Mouse (Mus musculus) lung, embryonic 15.5 days (tissue): ENCODE data around the gene Ttc3. TPM values are rescaled to one million over a fixed set of nuclear protein-coding genes. Genes with fewer than 3 reads are reported as not detected.
"Not testable (repeated sequence)": the region's sequence is repeated elsewhere in the genome, so short reads cannot be mapped to it uniquely, and the experiment has no call there.

Experiments
- ATAC-seq: fragments of 200-750 bp; cut with Nextera tagmentation; 2 replicates; pipeline ENCODE4 v1.8.0; 2017; ENCODE audit warnings: moderate number of reproducible peaks, borderline replicate concordance; ENCODE audit not compliant: low FRiP score, low TSS enrichment; ENCODE audit errors: extremely low read depth
- H3K27ac ChIP-seq: fragments of 300-500 bp; sonication (generic); 2 replicates; pipeline ENCODE4 v1.5.1; 2015; ENCODE audit warnings: moderate library complexity, mild to moderate bottlenecking, inconsistent platforms
- H3K27me3 ChIP-seq: fragments of 300-500 bp; sonication (generic); 2 replicates; pipeline ENCODE4 v1.6.1; 2015; ENCODE audit warnings: inconsistent platforms
- H3K36me3 ChIP-seq: fragments of 300-500 bp; sonication (generic); 2 replicates; pipeline ENCODE4 v1.6.1; 2015; ENCODE audit warnings: inconsistent platforms
- H3K4me1 ChIP-seq: fragments of 300-500 bp; sonication (generic); 2 replicates; pipeline ENCODE4 v1.6.1; 2015; ENCODE audit warnings: inconsistent platforms
- H3K4me2 ChIP-seq: fragments of 300-500 bp; sonication (generic); 2 replicates; pipeline ENCODE4 v1.6.1; 2015; ENCODE audit warnings: inconsistent platforms, mild to moderate bottlenecking, moderate library complexity
- H3K4me3 ChIP-seq: fragments of 300-500 bp; sonication (generic); 2 replicates; pipeline ENCODE4 v1.5.1; 2015; ENCODE audit warnings: mild to moderate bottlenecking, inconsistent platforms
- H3K9ac ChIP-seq: fragments of 300-500 bp; sonication (generic); 2 replicates; pipeline ENCODE4 v1.6.1; 2015; ENCODE audit warnings: inconsistent platforms
- H3K9me3 ChIP-seq: fragments of 300-500 bp; sonication (generic); 2 replicates; pipeline ENCODE4 v1.6.1; 2016; ENCODE audit warnings: inconsistent platforms
- WGBS: fragments of 180-500 bp; shearing (Covaris S2); methylation state at CpG from one replicate; pipeline ENCODE4 v1.1.7; 2015; 5-methylcytosine and 5-hydroxymethylcytosine counted together
- polyA plus RNA-seq: library from polyadenylated mRNA; unstranded; fragments of >200 nt; fragmentation: Nextera tagmentation; extraction: Ambion mirVana; gene quantifications from 2 replicates; pipeline ENCODE4 v1.2.1, GENCODE M21; 2015

Gene Ttc3
- polyA plus RNA-seq, 1 experiment from 2014 or later = 177 TPM

DNA sequence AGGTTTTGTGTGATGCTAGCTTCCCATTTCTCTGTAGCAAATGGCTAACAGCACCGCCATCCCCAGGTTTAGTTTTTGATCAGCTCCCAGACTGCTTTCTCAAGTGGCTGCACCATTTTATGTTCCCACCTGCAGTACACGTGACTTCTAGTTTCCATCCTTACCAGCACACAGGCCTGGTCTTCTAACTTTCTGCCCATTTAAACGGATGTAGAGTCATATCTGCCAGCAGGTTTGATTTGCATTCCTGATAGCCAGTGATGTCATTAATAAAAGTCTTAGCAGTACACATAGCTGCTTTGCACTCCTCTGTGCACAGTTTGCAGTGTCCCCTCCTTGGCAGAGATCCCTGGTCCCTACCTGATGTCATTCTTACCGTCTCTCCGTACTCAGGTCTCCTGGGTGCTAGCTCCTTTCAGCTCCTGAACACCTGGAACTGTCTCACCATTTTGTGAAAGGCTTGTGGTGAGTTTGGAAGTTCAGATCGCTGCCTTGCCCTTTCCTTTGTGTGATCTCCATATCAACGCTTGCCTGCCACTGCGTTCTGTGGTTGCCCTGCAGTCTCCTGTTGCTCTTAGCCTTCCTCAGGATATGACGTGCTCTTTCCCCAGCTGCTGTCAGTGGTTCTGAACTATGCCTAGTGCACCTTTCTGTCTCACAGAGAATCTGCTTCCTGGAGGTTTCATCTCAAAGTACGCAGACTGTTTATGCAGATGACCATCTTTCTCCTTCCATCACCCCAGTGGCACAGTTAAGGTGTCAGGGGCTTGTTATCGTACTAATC is 114.5 kb downstream of the Ttc3 start:
- WGBS = 70% methylated on average over 11 of the region's 11 CpGs
- no peak overlapping the region for H3K27ac ChIP-seq

DNA sequence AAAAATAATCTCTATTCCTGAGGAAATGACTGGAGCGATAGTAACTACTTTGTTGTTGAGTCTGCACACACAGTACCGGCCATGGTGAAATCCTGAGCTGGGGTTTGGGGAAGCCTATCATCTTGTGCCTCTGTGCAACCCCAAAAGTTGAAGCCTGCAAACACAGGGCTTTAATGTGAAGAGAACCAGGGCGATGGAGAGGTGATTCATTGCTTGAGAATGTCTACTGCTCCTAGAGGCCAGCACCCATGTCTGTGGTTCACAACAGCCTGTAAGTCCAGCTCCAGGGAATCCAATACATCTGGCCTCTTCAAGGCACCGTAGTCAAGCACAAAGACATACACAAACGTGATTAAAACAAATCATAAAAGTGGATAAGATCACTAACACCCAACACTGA is 116.9 kb downstream of the Ttc3 start:
- Histone ChIP-seq H3K36me3 (no peaks in the 10 kb centered on the region), H3K27me3 (no peaks in the 10 kb centered on the region), H3K9me3 (no peaks in the 10 kb centered on the region), H3K4me1 (no peaks in the 10 kb centered on the region), H3K4me2 (no peak overlapping the region), H3K27ac (no peak overlapping the region), H3K9ac (no peak overlapping the region), H3K4me3 (no peak overlapping the region)
- 70% methylated on average over 5 of the region's 5 CpGs for WGBS
- ATAC-seq = no peak

More for the DNA sequence above, 114.5 kb downstream of the Ttc3 start:
- Histone ChIP-seq H3K36me3 (no peaks in the 10 kb centered on the region), H3K4me2 (no peak overlapping the region), H3K4me3 (no peak overlapping the region), H3K4me1 (no peaks in the 10 kb centered on the region), H3K27me3 (no peaks in the 10 kb centered on the region), H3K9me3 (no peaks in the 10 kb centered on the region), H3K9ac (no peak overlapping the region)
- no peak for ATAC-seq

DNA sequence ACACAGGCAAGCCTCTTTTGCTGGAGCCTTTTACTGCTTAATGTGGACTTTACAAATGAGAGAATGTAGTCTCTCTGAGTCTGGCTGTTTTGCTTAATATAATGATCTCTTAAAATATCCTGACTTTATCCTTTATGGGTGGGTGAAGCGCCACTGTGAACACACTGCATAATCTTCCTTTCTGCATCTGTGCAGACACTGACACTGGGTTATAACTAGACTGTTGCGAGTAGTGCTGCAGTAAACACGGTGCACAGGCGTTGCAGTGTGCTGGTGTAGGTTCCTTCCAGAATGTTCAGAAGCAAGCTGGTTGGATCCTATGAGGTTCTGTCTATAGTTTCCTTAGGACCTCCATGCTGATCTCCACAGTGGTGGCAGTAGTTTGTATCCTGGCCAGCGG is 118.9 kb downstream of the Ttc3 start:
- Histone ChIP-seq H3K4me1 (no peaks in the 10 kb centered on the region), H3K4me3 (no peak overlapping the region), H3K4me2 (no peak overlapping the region), H3K27me3 (no peaks in the 10 kb centered on the region), H3K27ac (no peak overlapping the region), H3K9ac (no peak overlapping the region), H3K9me3 (no peaks in the 10 kb centered on the region), H3K36me3 (no peaks in the 10 kb centered on the region)
- ATAC-seq = no peak
- 89% methylated on average over 5 of the region's 5 CpGs for WGBS

DNA sequence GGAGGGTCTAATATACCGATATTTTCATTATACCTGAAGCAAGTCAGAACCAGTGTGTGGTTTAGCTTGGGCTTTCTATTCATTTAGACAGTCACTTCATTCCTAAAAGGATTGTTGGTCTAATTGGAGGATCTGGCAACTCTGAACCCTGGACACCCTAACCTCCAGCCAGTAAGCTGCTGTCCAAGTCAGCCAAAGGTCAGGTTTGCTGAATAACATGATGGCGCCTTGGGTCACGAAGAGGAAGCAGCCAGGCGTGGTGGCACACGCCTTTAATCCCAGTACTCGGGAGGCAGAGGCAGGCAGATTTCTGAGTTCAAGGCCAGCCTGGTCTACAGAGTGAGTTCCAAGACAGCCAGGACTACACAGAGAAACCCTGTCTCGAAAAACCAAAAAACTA is 126.8 kb downstream of the Ttc3 start:
- H3K27ac ChIP-seq, H3K4me2 ChIP-seq, H3K9ac ChIP-seq, H3K9me3 ChIP-seq, H3K4me1 ChIP-seq, ATAC-seq, H3K27me3 ChIP-seq, H3K4me3 ChIP-seq: not testable (repeated sequence)
- peaks cover 44% of the 10 kb centered on the region for H3K36me3 ChIP-seq
- 92% methylated on average over 7 of the region's 7 CpGs for WGBS

DNA sequence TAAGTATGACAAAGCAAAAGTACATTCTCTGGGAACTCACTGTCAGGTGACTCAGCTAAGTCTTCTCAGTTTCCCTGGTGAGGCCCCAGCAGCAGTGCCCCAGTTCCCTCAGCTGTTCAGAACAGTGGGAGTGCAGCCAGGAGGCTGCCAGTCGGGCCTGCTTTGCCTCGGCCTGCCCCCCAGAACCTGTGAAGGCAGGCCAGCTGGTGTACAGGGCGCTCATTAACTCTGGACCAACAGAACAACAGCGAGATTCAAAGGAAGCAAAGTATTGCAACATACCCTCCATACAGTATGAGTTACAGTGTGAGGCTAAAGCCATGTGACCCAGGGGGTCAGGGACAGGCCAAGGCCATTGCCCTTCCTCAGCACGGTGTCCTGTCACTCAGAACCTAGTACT is 127.5 kb downstream of the Ttc3 start:
- H3K9ac ChIP-seq = no peak overlapping the region
- no peak for ATAC-seq
- H3K4me2 ChIP-seq = no peak overlapping the region
- H3K36me3 ChIP-seq = peaks cover 50% of the 10 kb centered on the region
- no peaks in the 10 kb centered on the region for H3K4me1 ChIP-seq
- H3K27me3 ChIP-seq = no peaks in the 10 kb centered on the region
- H3K9me3 ChIP-seq = no peaks in the 10 kb centered on the region
- H3K4me3 ChIP-seq = no peak overlapping the region
- WGBS = 73% methylated on average over 5 of the region's 5 CpGs
- no peak overlapping the region for H3K27ac ChIP-seq

DNA sequence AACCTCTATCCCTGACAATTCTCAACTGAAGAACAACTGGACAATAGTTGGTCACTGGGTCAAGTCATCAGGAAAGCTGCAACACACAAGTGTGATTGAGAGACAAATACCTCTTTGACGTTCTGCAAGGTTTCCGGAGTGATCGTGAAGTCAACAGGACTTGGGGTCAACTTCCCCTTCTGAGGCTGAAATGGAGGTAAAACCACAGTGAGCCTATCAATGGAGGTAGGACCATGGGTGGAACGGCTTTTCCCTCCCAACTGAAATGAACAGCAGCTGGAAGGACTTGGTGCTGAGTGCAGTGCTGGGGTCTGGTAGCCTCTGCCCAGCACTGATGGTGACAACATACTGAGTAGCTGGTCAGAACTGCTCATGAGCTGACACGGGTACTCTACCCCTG is 133.8 kb downstream of the Ttc3 start:
- ATAC-seq = no peak
- Histone ChIP-seq H3K27me3 (no peaks in the 10 kb centered on the region), H3K4me1 (no peaks in the 10 kb centered on the region), H3K4me2 (no peak overlapping the region), H3K36me3 (peaks cover 66% of the 10 kb centered on the region), H3K4me3 (no peak overlapping the region), H3K9ac (no peak overlapping the region), H3K27ac (no peak overlapping the region), H3K9me3 (no peaks in the 10 kb centered on the region)
- WGBS = 90% methylated on average over 5 of the region's 5 CpGs

DNA sequence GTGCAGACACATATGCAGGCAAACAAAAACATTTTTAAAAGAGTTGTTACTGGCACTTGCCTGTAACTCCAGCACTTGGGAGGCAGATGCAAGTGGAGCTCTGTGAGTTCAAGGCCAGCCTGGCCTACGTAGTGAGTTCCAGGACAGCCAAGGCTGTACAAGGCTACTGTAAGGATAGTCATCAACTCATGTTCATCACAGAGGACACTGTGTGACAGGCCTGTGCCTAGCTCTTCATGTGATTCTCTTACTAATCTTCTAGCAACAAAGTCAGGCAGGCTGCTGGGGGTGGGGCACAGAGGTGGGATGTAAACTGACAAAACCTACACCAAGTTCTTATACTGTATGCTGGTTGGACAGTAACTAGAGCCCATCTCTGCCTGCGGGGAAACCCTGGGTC is 136.7 kb downstream of the Ttc3 start:
- no peak overlapping the region for H3K4me3 ChIP-seq
- H3K27me3 ChIP-seq = no peaks in the 10 kb centered on the region
- no peak for ATAC-seq
- no peak overlapping the region for H3K4me2 ChIP-seq
- peaks cover 62% of the 10 kb centered on the region for H3K36me3 ChIP-seq
- no peak overlapping the region for H3K27ac ChIP-seq
- no peaks in the 10 kb centered on the region for H3K9me3 ChIP-seq
- H3K4me1 ChIP-seq = no peaks in the 10 kb centered on the region
- 94% methylated on average over 2 of the region's 2 CpGs for whole genome bisulfite sequencing
- no peak overlapping the region for H3K9ac ChIP-seq

DNA sequence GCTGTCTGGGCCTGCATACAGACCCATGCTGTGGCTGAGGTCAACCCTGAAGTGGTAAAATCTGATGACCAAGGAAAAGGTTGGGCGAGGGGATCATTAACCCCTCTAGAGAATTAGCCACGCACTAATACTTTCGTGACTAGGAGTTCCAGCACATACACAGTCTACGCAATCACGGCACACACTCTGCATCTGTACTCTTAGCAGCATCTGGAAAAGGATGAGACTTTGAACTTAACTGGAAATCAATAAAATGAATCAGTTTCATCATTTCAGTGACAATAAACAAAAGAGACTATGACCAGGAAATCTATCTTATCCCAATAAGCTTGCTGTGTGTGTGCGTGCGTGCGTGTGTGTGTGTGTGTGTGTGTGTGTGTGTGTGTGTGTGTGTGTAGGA is 138.4 kb downstream of the Ttc3 start:
- Histone ChIP-seq H3K9ac (no peak overlapping the region), H3K4me1 (no peaks in the 10 kb centered on the region), H3K36me3 (peaks cover 49% of the 10 kb centered on the region), H3K9me3 (no peaks in the 10 kb centered on the region), H3K27ac (no peak overlapping the region), H3K27me3 (no peaks in the 10 kb centered on the region), H3K4me2 (no peak overlapping the region), H3K4me3 (no peak overlapping the region)
- no peak for ATAC-seq
- WGBS = 92% methylated on average over 8 of the region's 8 CpGs

DNA sequence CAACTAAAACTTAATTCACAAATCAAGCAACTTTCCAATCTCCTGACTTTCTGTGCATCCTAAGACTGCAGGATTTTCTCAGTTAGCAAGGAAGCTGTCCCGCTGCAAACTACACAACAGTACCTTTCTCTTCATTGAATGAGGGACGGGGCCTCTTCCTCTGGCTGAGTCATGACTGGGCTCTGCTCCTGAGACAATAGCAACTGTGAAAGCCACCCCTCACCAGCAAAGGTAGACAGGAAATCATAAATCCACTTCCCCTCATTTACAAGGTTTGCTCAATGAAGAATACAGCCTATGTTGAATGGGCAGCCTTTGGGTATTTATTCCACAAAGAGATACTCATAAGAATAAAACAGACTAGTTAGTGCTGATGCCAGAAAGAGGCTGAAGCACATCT is 139.6 kb downstream of the Ttc3 start:
- H3K9ac ChIP-seq = no peak overlapping the region
- no peak overlapping the region for H3K4me2 ChIP-seq
- no peak for ATAC-seq
- H3K9me3 ChIP-seq = no peaks in the 10 kb centered on the region
- H3K4me3 ChIP-seq = no peak overlapping the region
- 75% methylated on average over 2 of the region's 2 CpGs for WGBS
- peaks cover 37% of the 10 kb centered on the region for H3K36me3 ChIP-seq
- no peaks in the 10 kb centered on the region for H3K27me3 ChIP-seq
- H3K4me1 ChIP-seq = no peaks in the 10 kb centered on the region
- no peak overlapping the region for H3K27ac ChIP-seq

DNA sequence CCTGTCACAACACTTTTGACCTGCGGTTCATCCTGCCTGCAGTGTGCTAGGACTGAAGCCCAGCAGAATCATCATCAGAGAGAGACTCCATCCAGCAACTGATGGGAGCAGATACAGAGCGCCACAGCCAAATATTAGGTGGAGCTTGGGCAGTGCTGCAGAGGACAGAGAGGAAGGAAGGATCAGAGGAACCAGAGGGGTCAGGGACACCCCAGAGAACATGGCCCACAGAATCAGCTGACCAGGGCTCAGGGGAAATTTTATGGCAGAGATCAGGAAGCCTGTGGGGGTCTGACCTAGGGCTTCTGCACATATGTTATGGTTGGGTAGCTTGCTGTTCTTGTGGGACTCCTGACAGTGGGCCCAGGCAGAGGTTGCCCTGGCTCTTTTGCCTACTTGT is 147.2 kb downstream of the Ttc3 start:
- WGBS = 88% methylated on average over 2 of the region's 2 CpGs
- Histone ChIP-seq H3K27ac (no peak overlapping the region), H3K4me1 (peaks cover 27% of the 10 kb centered on the region), H3K9me3 (no peaks in the 10 kb centered on the region), H3K4me2 (no peak overlapping the region), H3K4me3 (no peak overlapping the region), H3K36me3 (0 out of 2 replicates have a peak, but pooled peaks cover 3% of the 10 kb centered on the region), H3K27me3 (no peaks in the 10 kb centered on the region), H3K9ac (no peak overlapping the region)
- no peak for ATAC-seq
